Mouse (Mus musculus): Measurements from ENCODE around the gene Hs2st1. TPM values are rescaled to one million over a fixed set of nuclear protein-coding genes. Genes with fewer than 3 reads are reported as not detected.

Hs2st1 gene
- total RNA-seq, 1 experiment from 2014 or later = 18.3 TPM

- no peak for DNase-seq
Observed at GRCm38 (mm10) chr3:144436076-144436475, 133.9 kb downstream of the Hs2st1 start.

- DNase-seq = no peak
Observed at GRCm38 (mm10) chr3:144435281-144435680, 134.7 kb downstream of the Hs2st1 start.

- DNase-seq = no peak
Observed at GRCm38 (mm10) chr3:144434276-144434675, 135.7 kb downstream of the Hs2st1 start.

- DNase-seq = no peak
Observed at GRCm38 (mm10) chr3:144433039-144433438, 136.9 kb downstream of the Hs2st1 start.

- DNase-seq = peak; percentile 35
Observed at GRCm38 (mm10) chr3:144432143-144432577, 137.8 kb downstream of the Hs2st1 start.

GRCm38 (mm10) chr3:144428514-144429431 lies 141.2 kb downstream of the Hs2st1 start:
- no peak for DNase-seq

- peak; percentile 68 for DNase-seq
Observed at GRCm38 (mm10) chr3:144425041-144425448, 144.9 kb downstream of the Hs2st1 start.

GRCm38 (mm10) chr3:144421404-144422180 lies 148.4 kb downstream of the Hs2st1 start:
- no peak for DNase-seq

- no peak for DNase-seq
Observed at GRCm38 (mm10) chr3:144413821-144414220, 156.2 kb downstream of the Hs2st1 start.

- no peak for DNase-seq
Observed at GRCm38 (mm10) chr3:144412538-144413272, 157.3 kb downstream of the Hs2st1 start.

- DNase-seq = no peak
Observed at GRCm38 (mm10) chr3:144411650-144412278, 158.2 kb downstream of the Hs2st1 start.

GRCm38 (mm10) chr3:144411051-144411542 lies 158.9 kb downstream of the Hs2st1 start:
- no peak for DNase-seq

- DNase-seq = peak; percentile 51
Observed at GRCm38 (mm10) chr3:144408953-144409352, 161.0 kb downstream of the Hs2st1 start.

GRCm38 (mm10) chr3:144405331-144405730 lies 164.7 kb downstream of the Hs2st1 start:
- DNase-seq = no peak

- DNase-seq = no peak
Observed at GRCm38 (mm10) chr3:144401292-144401691, 168.7 kb downstream of the Hs2st1 start.

- no peak for DNase-seq
Observed at GRCm38 (mm10) chr3:144400870-144401269, 169.1 kb downstream of the Hs2st1 start.

GRCm38 (mm10) chr3:144400374-144400773 lies 169.6 kb downstream of the Hs2st1 start:
- DNase-seq = peak; percentile 12

GRCm38 (mm10) chr3:144399358-144400096 lies 170.5 kb downstream of the Hs2st1 start:
- peak; percentile 95 for DNase-seq

GRCm38 (mm10) chr3:144398166-144398565 lies 171.8 kb downstream of the Hs2st1 start:
- DNase-seq = no peak

GRCm38 (mm10) chr3:144396478-144396877 lies 173.5 kb downstream of the Hs2st1 start:
- no peak for DNase-seq

- DNase-seq = no peak
Observed at GRCm38 (mm10) chr3:144394454-144394943, 175.5 kb downstream of the Hs2st1 start.
